Mouse (Mus musculus) liver, embryonic 11.5 days (tissue): Measurements from ENCODE around the gene Senp8. TPM values are rescaled to one million over a fixed set of nuclear protein-coding genes. Genes with fewer than 3 reads are reported as not detected.
A peak's percentile ranks its signal among the peaks of the same experiment; 100 is the strongest.

Source experiments
- ATAC-seq: fragments of 200-750 bp; cut with Nextera tagmentation; replicated peaks from 2 replicates; pipeline ENCODE4 v1.8.0; 2017; ENCODE audit warnings: moderate number of reproducible peaks, mild to moderate bottlenecking, moderate TSS enrichment, moderate library complexity; ENCODE audit not compliant: low FRiP score
- DNase-seq: peaks from one replicate; pipeline ENCODE4 v3.0.0-alpha.2; 2017; ENCODE audit warnings: low spot score
- H3K27ac ChIP-seq: fragments of 300-500 bp; sonication (generic); 2 replicates; pipeline ENCODE4 v1.5.1; 2014; ENCODE audit warnings: mild to moderate bottlenecking, low read depth, low read length, control low read depth
- H3K27me3 ChIP-seq: fragments of 300-500 bp; sonication (generic); replicated peaks from 2 replicates; pipeline ENCODE4 v1.6.1; 2014; ENCODE audit warnings: low read length, mixed read lengths; ENCODE audit not compliant: control insufficient read depth, insufficient read depth
- H3K36me3 ChIP-seq: fragments of 300-500 bp; sonication (generic); 2 replicates; pipeline ENCODE4 v1.6.1; 2014; ENCODE audit warnings: mild to moderate bottlenecking, low read length, moderate library complexity, mixed read lengths; ENCODE audit not compliant: control insufficient read depth, insufficient read depth
- H3K4me1 ChIP-seq: fragments of 300-500 bp; sonication (generic); replicated peaks from 2 replicates; pipeline ENCODE4 v1.6.1; 2014; ENCODE audit warnings: low read length, mixed read lengths; ENCODE audit not compliant: control insufficient read depth, insufficient read depth
- H3K4me2 ChIP-seq: fragments of 300-500 bp; sonication (generic); 2 replicates; pipeline ENCODE4 v1.6.1; 2014; ENCODE audit warnings: mild to moderate bottlenecking, control low read depth, moderate library complexity
- H3K4me3 ChIP-seq: fragments of 300-500 bp; sonication (generic); 2 replicates; pipeline ENCODE4 v1.5.1; 2014; ENCODE audit warnings: low read depth, low read length, control low read depth
- H3K9ac ChIP-seq: fragments of 300-500 bp; sonication (generic); 2 replicates; pipeline ENCODE4 v1.6.1; 2014; ENCODE audit warnings: low read depth, low read length, control low read depth
- H3K9me3 ChIP-seq: fragments of 300-500 bp; sonication (generic); 2 replicates; pipeline ENCODE4 v1.6.1; 2016; ENCODE audit warnings: low read length, inconsistent platforms, mixed read lengths; ENCODE audit not compliant: control insufficient read depth
- WGBS: fragments of 180-500 bp; shearing (Covaris S2); extraction: QIAGEN DNeasy Blood & Tissue Kit; methylation state at CpG from one replicate; pipeline ENCODE4 v1.1.7; 2014; 5-methylcytosine and 5-hydroxymethylcytosine counted together
- polyA plus RNA-seq: library from polyadenylated mRNA; unstranded; fragments of >200 nt; fragmentation: Nextera tagmentation; extraction: Ambion mirVana; gene quantifications from 2 replicates; pipeline ENCODE4 v1.2.1, GENCODE M21; 2014

Senp8 gene
- polyA plus RNA-seq, 1 experiment from 2014 or later = 10.9 TPM

GRCm38 (mm10) chr9:59701094-59701493 lies 49.4 kb downstream of the Senp8 start:
- Histone ChIP-seq H3K27ac (no peak overlapping the region), H3K9ac (no peak overlapping the region), H3K4me2 (no peak overlapping the region), H3K4me3 (no peak overlapping the region), H3K9me3 (no peaks in the 10 kb centered on the region), H3K4me1 (no peaks in the 10 kb centered on the region), H3K27me3 (no peaks in the 10 kb centered on the region; the same call in 1 of the 2 replicates), H3K36me3 (no peaks in the 10 kb centered on the region)
- DNase-seq (no peak), ATAC-seq (no peak)
- 84% methylated on average over 7 of the region's 7 CpGs for WGBS

GRCm38 (mm10) chr9:59696381-59696780 lies 54.1 kb downstream of the Senp8 start:
- H3K9me3 ChIP-seq = no peaks in the 10 kb centered on the region
- H3K27ac ChIP-seq = no peak overlapping the region
- H3K4me2 ChIP-seq = no peak overlapping the region
- no peak overlapping the region for H3K9ac ChIP-seq
- 76% methylated on average over 3 of the region's 3 CpGs for WGBS
- H3K4me3 ChIP-seq = no peak overlapping the region
- H3K27me3 ChIP-seq = no peaks in the 10 kb centered on the region; the same call in 1 of the 2 replicates
- H3K4me1 ChIP-seq = peaks cover 3% of the 10 kb centered on the region; the same call in 1 of the 2 replicates
- H3K36me3 ChIP-seq = no peaks in the 10 kb centered on the region
- no peak for ATAC-seq
- DNase-seq = no peak

- H3K36me3 ChIP-seq = no peaks in the 10 kb centered on the region
- no peaks in the 10 kb centered on the region for H3K9me3 ChIP-seq
- H3K4me2 ChIP-seq = no peak overlapping the region
- ATAC-seq (no peak), DNase-seq (no peak)
- no peaks in the 10 kb centered on the region; the same call in none of the 2 replicates for H3K27me3 ChIP-seq
- WGBS = 52% methylated on average over 3 of the region's 3 CpGs
- H3K4me3 ChIP-seq = no peak overlapping the region
- H3K27ac ChIP-seq = no peak overlapping the region
- H3K4me1 ChIP-seq = peaks cover 3% of the 10 kb centered on the region; the same call in 1 of the 2 replicates
- H3K9ac ChIP-seq = no peak overlapping the region
These were observed 55.1 kb downstream of the Senp8 start for GRCm38 (mm10) chr9:59695451-59695813.

GRCm38 (mm10) chr9:59694571-59695450 lies 55.7 kb downstream of the Senp8 start:
- no peak overlapping the region for H3K4me2 ChIP-seq
- DNase-seq = no peak

GRCm38 (mm10) chr9:59692145-59692544 lies 58.4 kb downstream of the Senp8 start:
- H3K4me2 ChIP-seq = peak overlapping the region; percentile 60
- H3K9me3 ChIP-seq = no peaks in the 10 kb centered on the region
- H3K4me3 ChIP-seq = no peak overlapping the region
- no peaks in the 10 kb centered on the region for H3K36me3 ChIP-seq
- 49% methylated on average over 9 of the region's 9 CpGs for WGBS
- ATAC-seq (no peak), DNase-seq (no peak)
- no peaks in the 10 kb centered on the region; the same call in none of the 2 replicates for H3K27me3 ChIP-seq
- H3K27ac ChIP-seq = no peak overlapping the region
- H3K4me1 ChIP-seq = peaks cover 3% of the 10 kb centered on the region; the same call in 1 of the 2 replicates
- H3K9ac ChIP-seq = no peak overlapping the region

More at GRCm38 (mm10) chr9:59694571-59695450, 55.7 kb downstream of the Senp8 start:
- H3K27me3 ChIP-seq = no peaks in the 10 kb centered on the region; the same call in none of the 2 replicates
- ATAC-seq = no peak
- H3K4me1 ChIP-seq = peaks cover 3% of the 10 kb centered on the region; the same call in 1 of the 2 replicates
- no peaks in the 10 kb centered on the region for H3K36me3 ChIP-seq
- no peak overlapping the region for H3K4me3 ChIP-seq
- H3K9ac ChIP-seq = no peak overlapping the region
- H3K9me3 ChIP-seq = no peaks in the 10 kb centered on the region
- WGBS = 53% methylated on average over 16 of the region's 16 CpGs
- no peak overlapping the region for H3K27ac ChIP-seq

GRCm38 (mm10) chr9:59691635-59692094 lies 58.8 kb downstream of the Senp8 start:
- WGBS = 10% methylated on average over 23 of the region's 23 CpGs
- Histone ChIP-seq H3K4me3 (no peak overlapping the region), H3K36me3 (no peaks in the 10 kb centered on the region), H3K9me3 (no peaks in the 10 kb centered on the region), H3K9ac (no peak overlapping the region), H3K4me2 (peak overlapping the region; percentile 60), H3K27me3 (no peaks in the 10 kb centered on the region; the same call in none of the 2 replicates), H3K27ac (no peak overlapping the region), H3K4me1 (peaks cover 3% of the 10 kb centered on the region; the same call in 1 of the 2 replicates)
- DNase-seq (no peak), ATAC-seq (no peak)

- H3K4me3 ChIP-seq = no peak overlapping the region
- no peaks in the 10 kb centered on the region for H3K36me3 ChIP-seq
- H3K9ac ChIP-seq = no peak overlapping the region
- no peak overlapping the region for H3K27ac ChIP-seq
- no peak overlapping the region for H3K4me2 ChIP-seq
- ATAC-seq (0 out of 2 replicates have a peak, but pooled peaks have one; percentile 31), DNase-seq (no peak)
- H3K27me3 ChIP-seq = peaks cover 8% of the 10 kb centered on the region; the same call in 1 of the 2 replicates
- WGBS = 20% methylated on average over 6 of the region's 6 CpGs
- no peaks in the 10 kb centered on the region for H3K4me1 ChIP-seq
- H3K9me3 ChIP-seq = no peaks in the 10 kb centered on the region
These were observed 63.0 kb downstream of the Senp8 start for GRCm38 (mm10) chr9:59687416-59688046.
